Mouse (Mus musculus): ENCODE results near the gene Olfr1243.
"Not testable (repeated sequence)": the region's sequence is repeated elsewhere in the genome, so short reads cannot be mapped to it uniquely, and the experiment has no call there.

Gene Olfr1243

DNA sequence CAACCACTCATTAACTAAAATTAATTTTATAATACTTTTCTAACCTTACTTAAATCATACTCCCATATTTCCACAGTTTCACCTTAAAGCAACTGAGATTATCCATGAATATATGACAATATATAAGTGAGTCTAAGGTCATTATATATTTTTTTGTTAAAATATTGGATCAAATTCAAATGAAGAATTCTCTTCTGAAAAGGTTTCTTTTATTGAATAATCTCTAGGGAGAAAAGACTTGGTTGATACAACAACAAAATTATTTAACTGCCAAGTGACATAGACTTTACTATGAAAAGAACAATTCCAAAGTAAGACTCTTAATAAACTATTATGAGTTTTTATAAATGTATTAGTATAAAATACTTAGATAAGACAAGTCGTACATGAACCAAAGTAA lies at the start of gene Olfr1243:
Gene Olfr1243 (minus strand): TSS at position 101 of the 400 bp plus-strand sequence.
- DNase-seq: no peak

DNA sequence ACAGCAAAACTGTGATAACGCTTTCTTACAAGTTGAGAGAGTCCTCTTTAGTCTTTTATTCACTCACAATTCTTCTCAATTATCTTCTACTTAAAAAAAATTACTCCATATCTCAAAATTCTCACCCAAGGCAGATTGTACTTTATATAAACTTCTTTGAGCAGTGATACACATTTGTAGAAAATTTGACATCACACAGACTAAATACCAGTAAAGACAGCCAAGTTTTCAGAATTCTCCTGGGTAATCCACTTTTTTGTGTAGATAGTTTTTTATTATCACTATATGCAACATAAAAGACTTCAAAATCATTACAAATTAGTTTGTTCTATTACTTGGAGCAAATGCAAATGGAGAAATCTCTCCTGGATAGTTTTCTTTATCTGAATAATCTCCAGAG lies 47.1 kb upstream of the Olfr1243 start, which contains the start of gene Olfr1245:
Gene Olfr1245 (minus strand): TSS at position 101 of the 400 bp plus-strand sequence.
- DNase-seq: no peak

DNA sequence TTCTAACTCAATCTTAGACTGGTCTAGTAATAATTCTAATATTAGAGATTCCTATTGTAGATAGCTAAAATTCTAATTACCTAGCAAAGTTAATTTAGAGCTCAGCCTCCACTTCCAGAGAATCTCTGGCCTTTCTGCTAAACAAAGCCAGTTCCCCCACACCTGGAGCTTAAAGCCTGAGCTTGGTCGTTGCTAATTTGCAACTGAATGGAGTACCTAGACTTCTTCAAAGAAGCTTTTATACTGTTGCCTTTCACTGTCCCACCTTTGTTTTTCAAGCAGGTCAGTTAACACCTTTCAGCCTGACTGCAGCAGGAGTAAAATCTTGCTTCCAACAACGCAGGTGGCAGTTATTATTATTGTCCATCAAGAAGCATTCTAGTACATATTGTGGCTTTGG lies 31.4 kb upstream of the Olfr1243 start:
- DNase-seq: not testable (repeated sequence)

DNA sequence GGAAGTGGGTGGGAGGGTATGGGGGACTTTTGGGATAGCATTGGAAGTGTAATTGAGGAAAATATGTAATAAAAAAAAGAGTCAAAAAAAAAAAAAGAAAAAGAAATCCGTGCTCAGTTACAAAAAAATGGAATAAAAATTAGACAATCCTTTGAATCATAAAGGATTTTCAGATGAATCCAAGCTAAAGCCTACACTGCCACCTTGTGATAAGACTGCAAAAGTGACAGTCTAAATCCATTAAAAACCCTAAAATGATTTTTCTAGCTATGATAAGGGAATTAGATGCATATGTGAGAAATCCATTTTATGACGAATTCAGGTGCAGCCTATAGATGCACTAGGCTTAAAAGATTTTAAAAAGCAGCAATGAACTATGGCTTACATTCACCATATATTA lies 13.2 kb upstream of the Olfr1243 start:
- no peak for DNase-seq

DNA sequence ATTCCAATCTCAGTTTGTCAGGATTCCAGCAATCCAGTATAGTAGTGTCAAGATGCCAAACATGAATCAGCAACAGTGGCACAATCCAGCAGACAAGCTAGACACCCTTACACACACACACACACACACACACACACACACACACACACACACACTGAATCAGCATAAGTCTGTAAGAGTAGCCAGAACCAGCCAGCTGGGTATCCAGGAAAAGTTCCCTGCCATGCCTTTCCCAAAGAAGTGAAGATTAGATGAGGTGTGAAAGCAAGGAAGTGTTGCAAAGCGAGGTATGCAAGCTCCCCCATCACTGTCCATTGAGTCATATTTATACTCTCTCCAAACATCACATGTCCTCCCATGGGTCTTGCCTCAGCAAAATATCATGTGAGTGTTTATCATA lies 8.6 kb upstream of the Olfr1243 start:
- DNase-seq: peak; percentile 10

DNA sequence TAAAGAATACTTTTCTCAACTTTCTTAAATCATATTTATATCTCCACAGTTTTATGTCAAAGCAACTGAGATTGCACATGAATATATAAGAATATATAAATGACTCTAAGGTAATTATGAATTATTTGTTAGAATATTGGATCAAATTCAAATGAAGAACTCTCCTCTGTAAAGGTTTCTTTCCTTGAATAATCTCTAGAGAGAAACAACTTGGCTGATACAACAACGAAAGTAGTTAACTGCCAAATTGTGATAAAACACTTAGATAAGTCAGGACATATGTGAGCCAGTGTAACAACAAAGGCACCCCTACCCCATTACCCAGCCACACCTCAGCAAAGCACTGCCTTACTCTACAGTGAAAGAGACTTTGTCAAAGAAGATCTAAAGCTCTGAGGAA lies 33.1 kb downstream of the Olfr1243 start, which contains the start of gene Olfr1242:
Gene Olfr1242 (minus strand): TSS at position 101 of the 400 bp plus-strand sequence.
- no peak for DNase-seq

DNA sequence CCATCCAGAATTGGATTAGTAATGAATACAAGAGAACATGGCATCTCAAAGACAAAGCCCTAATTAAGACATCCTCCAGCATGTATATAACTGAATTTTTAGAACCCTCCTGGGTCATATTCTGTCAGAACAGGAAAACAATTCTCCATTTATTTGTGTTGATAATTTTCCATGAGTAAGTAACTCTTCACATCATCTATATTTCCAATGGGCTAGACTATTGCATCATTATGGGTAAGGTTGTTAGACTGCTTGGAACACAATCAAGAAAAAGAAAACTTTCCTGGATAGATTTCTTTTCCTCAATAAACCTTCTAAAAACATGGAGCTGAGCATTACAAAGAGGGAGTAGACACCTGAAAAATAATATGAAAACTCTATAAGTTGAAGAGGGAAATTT lies 44.3 kb downstream of the Olfr1243 start, which contains the start of gene Olfr1241:
Gene Olfr1241 (minus strand): TSS at position 101 of the 400 bp plus-strand sequence.
- no peak for DNase-seq

All from right cerebral cortex, adult 18-20 months (tissue).